Mouse (Mus musculus) kidney, adult 8-10 months (tissue): ENCODE measurements around the gene Tchp.

Experiments used
- DNase-seq, 2 experiments: peaks; one replicate each; pipeline ENCODE4 v3.0.0; 2022

Gene Tchp

GRCm38 (mm10) chr5:114707265-114708068, at the start of gene Tchp:
Gene Tchp (plus strand): TSS chr5:114707760.
- peak; percentile 92 to 96 for DNase-seq

- peak; percentile 49 to 55 for DNase-seq
Observed at GRCm38 (mm10) chr5:114658255-114658654, 49.3 kb upstream of the Tchp start, which contains the start of gene Trpv4. Gene Trpv4 (minus strand): TSS chr5:114658421.

GRCm38 (mm10) chr5:114661029-114661428, 46.5 kb upstream of the Tchp start:
- DNase-seq: no peak

GRCm38 (mm10) chr5:114664139-114664538, 43.4 kb upstream of the Tchp start:
- no peak for DNase-seq

- peak; percentile 42 to 74 for DNase-seq
Observed at GRCm38 (mm10) chr5:114664750-114665149, 42.8 kb upstream of the Tchp start.

- DNase-seq: no peak
Observed at GRCm38 (mm10) chr5:114666659-114667058, 40.9 kb upstream of the Tchp start.

GRCm38 (mm10) chr5:114667228-114667856, 40.2 kb upstream of the Tchp start:
- DNase-seq: peak; percentile 97 to 100

- DNase-seq: no peak
Observed at GRCm38 (mm10) chr5:114669014-114669413, 38.5 kb upstream of the Tchp start.

GRCm38 (mm10) chr5:114673114-114673513, 34.4 kb upstream of the Tchp start:
- DNase-seq: no peak

GRCm38 (mm10) chr5:114674594-114674993, 33.0 kb upstream of the Tchp start:
- no peak for DNase-seq

GRCm38 (mm10) chr5:114679841-114680591, 27.5 kb upstream of the Tchp start:
- DNase-seq: no peak

- no peak for DNase-seq
Observed at GRCm38 (mm10) chr5:114680676-114681285, 26.8 kb upstream of the Tchp start.

- DNase-seq: no peak
Observed at GRCm38 (mm10) chr5:114681717-114682116, 25.8 kb upstream of the Tchp start.

- no peak for DNase-seq
Observed at GRCm38 (mm10) chr5:114685986-114686385, 21.6 kb upstream of the Tchp start.

- DNase-seq: no peak
Observed at GRCm38 (mm10) chr5:114686726-114687210, 20.8 kb upstream of the Tchp start.

GRCm38 (mm10) chr5:114687901-114688300, 19.7 kb upstream of the Tchp start:
- DNase-seq: no peak

- no peak for DNase-seq
Observed at GRCm38 (mm10) chr5:114688703-114689102, 18.9 kb upstream of the Tchp start.

GRCm38 (mm10) chr5:114689700-114690366, 17.7 kb upstream of the Tchp start:
- DNase-seq: peak; percentile 76 to 82

GRCm38 (mm10) chr5:114690633-114691567, 16.7 kb upstream of the Tchp start, which contains the start of gene Gltp:
Gene Gltp (minus strand): TSS chr5:114690984.
- peak; percentile 90 for DNase-seq

- DNase-seq: no peak
Observed at GRCm38 (mm10) chr5:114695775-114696174, 11.8 kb upstream of the Tchp start.

- no peak for DNase-seq
Observed at GRCm38 (mm10) chr5:114696939-114697338, 10.6 kb upstream of the Tchp start.
